Mouse (Mus musculus) kidney, embryonic 14.5 days (tissue): Measurements from ENCODE around the gene Hoxc13. TPM values are rescaled to one million over a fixed set of nuclear protein-coding genes. Genes with fewer than 3 reads are reported as not detected.

Experiments used
- ATAC-seq: fragments of 200-750 bp; cut with Nextera tagmentation; 2 replicates; pipeline ENCODE4 v1.8.0; 2017; ENCODE audit warnings: moderate number of reproducible peaks, mild to moderate bottlenecking, moderate TSS enrichment, moderate library complexity; ENCODE audit not compliant: low FRiP score, low TSS enrichment
- H3K27ac ChIP-seq: fragments of 300-500 bp; sonication (generic); 2 replicates; pipeline ENCODE4 v1.5.1; 2014; ENCODE audit warnings: low read depth, mild to moderate bottlenecking, low read length, moderate library complexity, mixed read lengths
- H3K27me3 ChIP-seq: fragments of 300-500 bp; sonication (generic); 2 replicates; pipeline ENCODE4 v1.6.1; 2014; ENCODE audit warnings: mild to moderate bottlenecking, low read length; ENCODE audit not compliant: control insufficient read depth, insufficient read depth
- H3K36me3 ChIP-seq: fragments of 300-500 bp; sonication (generic); 2 replicates; pipeline ENCODE4 v1.6.1; 2014; ENCODE audit warnings: low read length, mixed read lengths; ENCODE audit not compliant: control insufficient read depth, insufficient read depth
- H3K4me1 ChIP-seq: fragments of 300-500 bp; sonication (generic); 2 replicates; pipeline ENCODE4 v1.6.1; 2014; ENCODE audit warnings: low read length, mixed read lengths; ENCODE audit not compliant: control insufficient read depth, insufficient read depth
- H3K4me2 ChIP-seq: fragments of 300-500 bp; sonication (generic); replicated peaks from 2 replicates; pipeline ENCODE4 v1.6.1; 2014; ENCODE audit warnings: low read depth, mild to moderate bottlenecking, low read length
- H3K4me3 ChIP-seq: fragments of 300-500 bp; sonication (generic); 2 replicates; pipeline ENCODE4 v1.5.1; 2014; ENCODE audit warnings: mild to moderate bottlenecking, low read length
- H3K9ac ChIP-seq: fragments of 300-500 bp; sonication (generic); 2 replicates; pipeline ENCODE4 v1.6.1; 2014; ENCODE audit warnings: low read depth, mild to moderate bottlenecking, low read length, moderate library complexity
- H3K9me3 ChIP-seq: fragments of 300-500 bp; sonication (generic); 2 replicates; pipeline ENCODE4 v1.6.1; 2016; ENCODE audit warnings: low read length; ENCODE audit not compliant: control insufficient read depth
- WGBS: fragments of 180-500 bp; shearing (Covaris S2); extraction: QIAGEN DNeasy Blood & Tissue Kit; methylation state at CpG from one replicate; pipeline ENCODE4 v1.1.7; 2014; 5-methylcytosine and 5-hydroxymethylcytosine counted together
- polyA plus RNA-seq: library from polyadenylated mRNA; unstranded; fragments of >200 nt; fragmentation: Nextera tagmentation; extraction: Ambion mirVana; gene quantifications from 2 replicates; pipeline ENCODE4 v1.2.1, GENCODE M21; 2014

The Hoxc13 gene
- polyA plus RNA-seq, 1 experiment from 2014 or later, result not detected

- under 1% methylated on average over 12 of the region's 12 CpGs for WGBS
- Histone ChIP-seq H3K4me1 (peaks cover 3% of the 10 kb centered on the region; the same call in 1 of the 2 replicates), H3K27ac (no peak overlapping the region), H3K4me2 (no peak overlapping the region), H3K9me3 (no peaks in the 10 kb centered on the region), H3K27me3 (peaks cover 96% of the 10 kb centered on the region), H3K4me3 (no peak overlapping the region), H3K36me3 (no peaks in the 10 kb centered on the region), H3K9ac (no peak overlapping the region)
- no peak for ATAC-seq
These were observed 13.5 kb downstream of the Hoxc13 start for GRCm38 (mm10) chr15:102934438-102934837.

- Histone ChIP-seq H3K4me2 (no peak overlapping the region), H3K9ac (no peak overlapping the region), H3K27ac (no peak overlapping the region), H3K36me3 (no peaks in the 10 kb centered on the region), H3K9me3 (no peaks in the 10 kb centered on the region), H3K27me3 (peaks cover 96% of the 10 kb centered on the region), H3K4me3 (peak overlapping the region; percentile 14; the same call in 1 of the 2 replicates), H3K4me1 (peaks cover 3% of the 10 kb centered on the region; the same call in 1 of the 2 replicates)
- under 1% methylated on average over 24 of the region's 27 CpGs for WGBS
- ATAC-seq, result no peak
These were observed 14.0 kb downstream of the Hoxc13 start for GRCm38 (mm10) chr15:102934897-102935296.

DNA sequence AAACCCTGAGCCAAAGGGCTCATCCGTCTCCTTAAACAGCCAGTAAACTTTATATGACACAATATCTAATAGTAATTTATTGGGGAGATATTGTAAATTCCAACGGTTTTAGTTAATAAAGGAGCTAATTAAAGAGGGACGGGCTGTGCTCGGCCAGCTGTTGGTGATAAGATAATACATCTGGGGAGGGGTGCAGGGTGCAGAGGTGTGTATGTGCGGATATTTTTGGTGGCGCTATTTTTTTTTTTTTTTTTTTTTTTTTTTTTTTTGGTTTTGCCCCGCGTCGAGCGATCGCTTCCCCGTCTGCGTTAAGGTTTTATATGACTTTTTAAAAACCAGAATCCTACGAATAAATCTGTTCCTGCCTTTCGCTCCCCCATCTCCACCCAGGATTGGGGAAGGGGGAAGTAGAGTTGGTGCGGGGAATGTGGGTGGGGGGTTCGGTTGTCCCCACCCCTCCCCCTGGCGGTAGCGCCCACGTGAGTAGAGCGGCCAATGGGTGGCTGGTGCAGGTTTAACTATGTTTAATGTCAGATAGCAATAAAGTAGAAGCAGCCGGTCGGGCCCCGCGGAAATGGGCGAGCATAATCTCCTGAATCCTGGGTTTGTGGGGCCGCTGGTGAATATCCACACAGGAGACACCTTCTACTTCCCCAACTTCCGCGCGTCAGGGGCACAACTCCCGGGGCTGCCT is 15.5 kb downstream of the Hoxc13 start, which contains the start of gene Hoxc12:
Gene Hoxc12, plus strand, starts transcription at position 479 of the 694 bp plus-strand sequence.
- Histone ChIP-seq H3K4me2 (no peak within 1 kb of the TSS; the same call in 1 of the 2 replicates), H3K9me3 (no peaks in the 10 kb centered on the region), H3K36me3 (no peaks in the 10 kb centered on the region), H3K27me3 (peaks cover 96% of the 10 kb centered on the region), H3K9ac (no peak within 1 kb of the TSS), H3K4me1 (peaks cover 3% of the 10 kb centered on the region; the same call in 1 of the 2 replicates), H3K4me3 (no peak within 1 kb of the TSS), H3K27ac (no peak within 1 kb of the TSS)
- 1% methylated on average over 31 of the region's 31 CpGs for WGBS
- ATAC-seq, result no peak

- Histone ChIP-seq H3K9me3 (no peaks in the 10 kb centered on the region), H3K4me1 (peaks cover 3% of the 10 kb centered on the region; the same call in 1 of the 2 replicates), H3K36me3 (no peaks in the 10 kb centered on the region), H3K27ac (no peak overlapping the region), H3K27me3 (peaks cover 96% of the 10 kb centered on the region), H3K9ac (no peak overlapping the region), H3K4me3 (no peak overlapping the region), H3K4me2 (no peak overlapping the region; the same call in 1 of the 2 replicates)
- ATAC-seq, result no peak
- WGBS, result under 1% methylated on average over 50 of the region's 50 CpGs
These were observed 16.2 kb downstream of the Hoxc13 start for GRCm38 (mm10) chr15:102937036-102937666.

GRCm38 (mm10) chr15:102939256-102940155 is 18.6 kb downstream of the Hoxc13 start:
- no peak overlapping the region for H3K9ac ChIP-seq
- H3K4me3 ChIP-seq, result peak overlapping the region; percentile 22
- no peaks in the 10 kb centered on the region for H3K9me3 ChIP-seq
- H3K27ac ChIP-seq, result no peak overlapping the region
- under 1% methylated on average over 34 of the region's 34 CpGs for WGBS
- H3K27me3 ChIP-seq, result peaks cover 97% of the 10 kb centered on the region
- peaks cover 3% of the 10 kb centered on the region; the same call in 1 of the 2 replicates for H3K4me1 ChIP-seq
- ATAC-seq, result no peak
- no peaks in the 10 kb centered on the region for H3K36me3 ChIP-seq
- peak overlapping the region; percentile 31; the same call in 1 of the 2 replicates for H3K4me2 ChIP-seq

GRCm38 (mm10) chr15:102942739-102943467 is 22.0 kb downstream of the Hoxc13 start:
- no peak overlapping the region for H3K27ac ChIP-seq
- no peaks in the 10 kb centered on the region for H3K36me3 ChIP-seq
- 1% methylated on average over 53 of the region's 53 CpGs for WGBS
- H3K4me3 ChIP-seq, result peak overlapping the region; percentile 37
- peak; percentile 43; the same call in 1 of the 2 replicates for ATAC-seq
- H3K27me3 ChIP-seq, result peaks cover 99% of the 10 kb centered on the region
- H3K4me1 ChIP-seq, result peaks cover 3% of the 10 kb centered on the region; the same call in 1 of the 2 replicates
- H3K9me3 ChIP-seq, result no peaks in the 10 kb centered on the region
- H3K4me2 ChIP-seq, result peak overlapping the region; percentile 48
- H3K9ac ChIP-seq, result peak overlapping the region; percentile 54; the same call in 1 of the 2 replicates

DNA sequence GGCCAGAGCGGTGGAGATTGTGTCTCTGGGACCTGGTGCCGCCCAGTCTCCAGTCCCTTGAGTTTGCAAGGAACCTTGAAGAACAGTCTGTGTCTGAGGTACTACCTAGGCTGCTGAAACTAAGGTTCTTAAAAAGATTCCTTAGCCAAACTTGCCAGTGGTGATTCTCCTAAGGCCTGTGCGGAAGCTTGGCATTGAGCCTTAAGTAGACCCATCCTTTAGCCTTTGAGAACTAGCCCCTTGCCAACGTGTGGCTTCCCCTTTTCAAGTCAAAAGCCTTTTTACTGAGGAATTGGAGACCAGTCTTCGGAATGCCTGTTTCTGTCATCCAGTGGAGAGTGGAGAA is 22.5 kb downstream of the Hoxc13 start:
- H3K27me3 ChIP-seq, result peaks cover 99% of the 10 kb centered on the region
- peaks cover 3% of the 10 kb centered on the region; the same call in 1 of the 2 replicates for H3K4me1 ChIP-seq
- no peak overlapping the region for H3K27ac ChIP-seq
- peak overlapping the region; percentile 37 for H3K4me3 ChIP-seq
- 11% methylated on average over 5 of the region's 5 CpGs for WGBS
- H3K9me3 ChIP-seq, result no peaks in the 10 kb centered on the region
- peak; percentile 69; the same call in 1 of the 2 replicates for ATAC-seq
- H3K9ac ChIP-seq, result no peak overlapping the region
- H3K4me2 ChIP-seq, result peak overlapping the region; percentile 48
- no peaks in the 10 kb centered on the region for H3K36me3 ChIP-seq
